Mouse (Mus musculus): ENCODE measurements around the gene Urm1.

GRCm38 (mm10) chr2:29815678-29816371, 4.0 kb upstream of the Urm1 start:
- no peak for TF ChIP-seq GATA1 (IDR thresholded peaks at IDR 0.05; ENCODE audit: borderline replicate concordance, low read length)
- TF ChIP-seq FLI1 (IDR thresholded peaks at IDR 0.05; ENCODE audit: low read length): no peak
